Mouse (Mus musculus) bone marrow macrophage, adult 2 months (primary cell): ENCODE measurements around the gene Fam161a. TPM values are rescaled to one million over a fixed set of nuclear protein-coding genes. Genes with fewer than 3 reads are reported as not detected.
"Not testable (repeated sequence)": the region's sequence is repeated elsewhere in the genome, so short reads cannot be mapped to it uniquely, and the experiment has no call there.

Source experiments
- H3K27ac ChIP-seq: 2 replicates; pipeline ENCODE4 v1.5.1; 2012; ENCODE audit warnings: low read depth, low read length; ENCODE audit not compliant: insufficient read depth
- H3K4me1 ChIP-seq: 2 replicates; pipeline ENCODE4 v1.6.1; 2012; ENCODE audit warnings: low read length; ENCODE audit not compliant: control insufficient read depth, insufficient read depth
- H3K4me3 ChIP-seq: 2 replicates; pipeline ENCODE4 v1.5.1; 2012; ENCODE audit warnings: mild to moderate bottlenecking, low read length, moderate library complexity; ENCODE audit not compliant: insufficient read depth
- CTCF ChIP-seq: IDR thresholded peaks from 2 replicates; pipeline ENCODE4 v1.5.1; 2012; ENCODE audit warnings: low read depth, mild to moderate bottlenecking, low read length, moderate library complexity
- POLR2A ChIP-seq: IDR thresholded peaks from 2 replicates; pipeline ENCODE4 v1.6.1; 2012; ENCODE audit warnings: mild to moderate bottlenecking, low read depth, low read length, borderline replicate concordance
- polyA plus RNA-seq: library from polyadenylated mRNA; stranded (reverse); fragments of >200 nt; gene quantifications from 2 replicates; pipeline ENCODE4 v1.2.4, GENCODE M21; 2012; ENCODE audit not compliant: missing spikeins, insufficient read depth, insufficient read length

Gene Fam161a
- polyA plus RNA-seq, 1 experiment: 8.1 TPM

DNA sequence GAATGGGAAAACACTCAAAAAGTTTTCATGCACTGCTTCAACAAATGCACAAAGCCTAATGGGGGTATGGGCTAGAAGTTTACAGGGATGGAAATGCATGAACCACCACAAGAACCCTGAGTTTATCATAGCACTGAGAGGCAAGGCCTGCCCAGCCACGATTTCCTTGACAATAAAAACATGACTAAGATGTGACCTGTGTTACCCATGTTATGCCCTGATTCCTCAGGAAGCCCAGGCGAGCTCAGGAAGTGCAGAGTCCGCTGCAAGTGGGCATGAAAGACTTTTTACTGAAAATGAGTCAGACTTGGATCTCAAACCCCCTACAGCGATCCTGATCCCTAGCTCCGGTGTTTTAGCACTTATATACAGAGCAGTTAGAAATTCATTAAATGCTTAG lies 39.9 kb downstream of the Fam161a start:
- Histone ChIP-seq H3K4me3 (no peak overlapping the region), H3K27ac (no peak overlapping the region), H3K4me1 (peaks cover 8% of the 10 kb centered on the region)
- no peak for TF ChIP-seq CTCF
- no peak for TF ChIP-seq POLR2A

- TF ChIP-seq CTCF (no peak), POLR2A (no peak)
- Histone ChIP-seq H3K27ac (no peak overlapping the region), H3K4me1 (peaks cover 8% of the 10 kb centered on the region), H3K4me3 (peak overlapping the region; percentile 1)
Observed at GRCm38 (mm10) chr11:23047663-23048582, 40.6 kb downstream of the Fam161a start.

DNA sequence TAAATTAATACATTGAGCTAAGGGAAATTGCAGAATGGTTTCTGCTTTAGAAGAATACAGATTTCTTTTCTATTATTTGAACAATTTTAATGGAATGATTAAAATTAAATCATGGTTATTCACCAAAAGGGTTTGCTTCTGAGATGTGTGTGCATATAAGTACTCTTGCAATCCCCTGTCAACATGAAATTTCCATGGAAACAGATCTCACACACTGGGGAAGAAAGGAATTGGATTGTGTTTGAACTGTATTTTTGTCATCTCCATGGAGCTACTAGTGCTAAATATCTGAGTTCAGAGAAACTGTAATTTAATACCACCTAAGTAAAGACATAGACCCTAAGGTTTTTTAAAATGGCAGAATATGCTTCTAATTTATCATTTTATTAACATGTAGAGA lies 42.3 kb downstream of the Fam161a start:
- Histone ChIP-seq H3K27ac (no peak overlapping the region), H3K4me1 (peaks cover 8% of the 10 kb centered on the region), H3K4me3 (no peak overlapping the region)
- TF ChIP-seq POLR2A (no peak), CTCF (no peak)

DNA sequence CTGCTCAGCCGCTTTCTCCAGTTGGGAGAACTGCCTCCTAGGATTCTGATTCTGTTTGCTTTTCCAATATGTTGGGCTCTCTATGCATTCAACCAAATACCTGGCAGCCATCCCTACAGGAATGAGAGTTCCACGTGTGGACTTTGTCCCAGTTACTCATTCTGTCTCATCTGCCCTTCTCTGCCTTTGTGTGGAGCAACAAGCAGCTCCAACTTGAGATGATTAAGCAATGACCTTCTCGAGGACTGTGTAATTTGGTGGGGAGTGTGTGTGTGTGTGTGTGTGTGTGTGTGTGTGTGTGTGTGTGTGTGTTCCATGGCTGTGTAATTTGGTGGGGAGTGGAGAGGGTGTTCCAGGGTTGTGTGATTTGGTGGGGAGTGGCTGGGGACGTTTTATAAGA lies 45.0 kb downstream of the Fam161a start:
- H3K4me1 ChIP-seq: peaks cover 8% of the 10 kb centered on the region
- no peak overlapping the region for H3K27ac ChIP-seq
- H3K4me3 ChIP-seq: no peak overlapping the region
- TF ChIP-seq POLR2A (no peak), CTCF (no peak)

- TF ChIP-seq POLR2A (no peak), CTCF (no peak)
- no peak overlapping the region for H3K27ac ChIP-seq
Observed at GRCm38 (mm10) chr11:23063153-23063552, 55.8 kb downstream of the Fam161a start.

GRCm38 (mm10) chr11:23063857-23064256 lies 56.5 kb downstream of the Fam161a start:
- Histone ChIP-seq H3K4me1 (peaks cover 23% of the 10 kb centered on the region), H3K27ac (no peak overlapping the region), H3K4me3 (no peak overlapping the region)
- TF ChIP-seq CTCF: no peak
- no peak for TF ChIP-seq POLR2A

More at GRCm38 (mm10) chr11:23063153-23063552, 55.8 kb downstream of the Fam161a start:
- Histone ChIP-seq H3K4me1 (peaks cover 21% of the 10 kb centered on the region), H3K4me3 (no peak overlapping the region)

DNA sequence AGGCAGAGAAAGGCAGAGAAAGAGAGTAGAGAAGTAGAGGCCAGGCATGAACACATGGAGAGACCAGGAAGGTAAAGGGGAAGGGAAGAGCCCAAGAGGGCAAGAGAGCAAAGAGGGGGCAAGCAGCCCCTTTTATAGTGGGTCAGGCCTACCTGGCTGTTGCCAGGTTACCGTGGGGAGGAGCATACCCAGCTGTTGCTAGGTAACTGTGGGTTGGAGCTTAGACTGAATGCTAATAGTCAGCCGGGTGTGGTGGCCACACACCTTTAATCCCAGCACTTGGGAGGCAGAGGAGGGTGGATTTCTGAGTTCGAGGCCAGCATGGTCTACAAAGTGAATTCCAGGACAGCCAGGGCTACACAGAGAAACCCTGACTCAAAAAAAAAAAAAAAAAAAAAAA lies 56.9 kb downstream of the Fam161a start:
- H3K4me3 ChIP-seq, H3K27ac ChIP-seq: not testable (repeated sequence)
- H3K4me1 ChIP-seq: peaks cover 23% of the 10 kb centered on the region

DNA sequence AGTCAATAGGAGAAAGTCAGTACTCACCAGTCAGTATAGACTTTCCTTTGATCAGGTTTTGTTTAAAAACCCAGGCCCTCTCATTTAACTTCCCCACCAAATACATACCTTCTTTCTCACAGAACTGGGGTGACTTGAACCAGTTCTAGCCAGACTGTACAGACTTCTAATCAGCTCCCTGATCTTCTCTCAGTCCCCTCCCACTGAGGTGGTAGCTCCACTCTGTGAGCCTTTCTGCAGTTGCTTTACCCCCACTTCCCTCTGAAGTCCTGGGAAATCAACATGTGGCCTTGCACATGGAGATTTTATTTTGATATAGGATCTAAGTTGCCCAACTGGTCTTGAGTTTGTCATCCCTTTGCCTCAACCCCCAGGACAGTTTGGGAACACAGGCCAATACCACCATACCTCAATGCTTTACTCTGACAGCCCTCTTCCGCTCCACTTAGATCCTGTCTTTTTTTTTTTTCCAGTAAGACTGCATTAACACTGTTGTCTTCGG lies 57.9 kb downstream of the Fam161a start:
- H3K27ac ChIP-seq: no peak overlapping the region
- H3K4me1 ChIP-seq: peaks cover 20% of the 10 kb centered on the region
- TF ChIP-seq CTCF (no peak), POLR2A (no peak)
- no peak overlapping the region for H3K4me3 ChIP-seq

DNA sequence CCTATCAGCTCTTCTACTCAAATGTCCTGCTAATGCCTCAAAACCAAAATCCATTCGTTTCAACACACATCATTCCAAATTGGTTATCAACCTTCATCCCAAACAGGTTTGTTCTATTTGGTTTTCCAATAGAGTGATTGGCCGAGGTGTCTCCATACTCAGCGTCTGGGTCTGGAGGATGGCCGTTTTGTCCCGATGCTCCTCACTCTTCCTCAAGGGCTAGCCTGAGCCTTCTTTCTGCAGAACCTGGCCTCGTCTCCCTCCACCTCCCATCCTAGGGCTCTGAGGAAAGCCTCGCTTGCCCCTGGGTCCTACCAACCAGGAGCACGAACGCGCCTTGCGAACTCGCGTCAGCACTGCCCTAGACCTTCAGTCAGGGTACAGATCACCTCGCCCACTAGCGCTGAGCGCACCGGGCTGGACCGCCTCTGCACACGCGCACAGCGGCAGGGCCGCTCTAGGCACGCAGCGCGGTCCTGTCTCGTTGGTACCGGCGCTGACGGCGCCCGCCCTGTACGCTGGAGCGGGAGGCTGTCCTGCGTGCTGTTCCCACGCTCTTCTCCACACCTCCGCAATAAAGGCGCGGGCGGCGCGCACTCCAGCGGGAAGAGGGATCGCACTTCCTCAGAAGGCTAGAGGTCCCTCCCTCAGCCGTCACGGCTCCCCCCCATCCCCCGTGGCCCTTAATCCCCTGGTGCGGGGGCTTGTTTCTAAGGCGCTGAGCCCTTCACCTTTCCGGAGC lies 60.2 kb downstream of the Fam161a start:
- Histone ChIP-seq H3K27ac (peak overlapping the region; percentile 22; the same call in 1 of the 2 replicates), H3K4me3 (peak overlapping the region; percentile 90), H3K4me1 (peaks cover 19% of the 10 kb centered on the region)
- TF ChIP-seq POLR2A: peak; percentile 30; the same call in 1 of the 2 replicates
- no peak for TF ChIP-seq CTCF

DNA sequence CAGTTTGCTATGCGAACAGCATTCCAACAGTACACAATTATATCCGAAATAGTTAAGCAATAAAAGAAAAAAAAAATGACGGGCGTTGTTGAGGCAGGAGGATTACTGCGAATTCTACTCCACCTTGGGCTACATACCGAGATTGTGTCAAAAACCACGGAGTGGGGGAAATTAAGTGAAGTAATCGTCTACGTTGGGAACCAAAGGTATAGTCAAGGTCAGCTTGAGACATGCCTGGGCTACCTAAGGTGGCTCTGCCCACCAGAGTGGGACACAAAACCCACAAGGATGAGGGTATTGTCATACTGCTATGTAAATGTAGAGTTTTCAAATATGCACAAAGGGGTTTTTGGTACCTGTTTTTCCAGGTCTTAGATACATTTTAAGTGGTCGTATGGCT lies 60.9 kb downstream of the Fam161a start:
- Histone ChIP-seq H3K4me3 (peak overlapping the region; percentile 90), H3K27ac (no peak overlapping the region), H3K4me1 (peaks cover 17% of the 10 kb centered on the region)
- no peak for TF ChIP-seq POLR2A
- TF ChIP-seq CTCF: no peak

DNA sequence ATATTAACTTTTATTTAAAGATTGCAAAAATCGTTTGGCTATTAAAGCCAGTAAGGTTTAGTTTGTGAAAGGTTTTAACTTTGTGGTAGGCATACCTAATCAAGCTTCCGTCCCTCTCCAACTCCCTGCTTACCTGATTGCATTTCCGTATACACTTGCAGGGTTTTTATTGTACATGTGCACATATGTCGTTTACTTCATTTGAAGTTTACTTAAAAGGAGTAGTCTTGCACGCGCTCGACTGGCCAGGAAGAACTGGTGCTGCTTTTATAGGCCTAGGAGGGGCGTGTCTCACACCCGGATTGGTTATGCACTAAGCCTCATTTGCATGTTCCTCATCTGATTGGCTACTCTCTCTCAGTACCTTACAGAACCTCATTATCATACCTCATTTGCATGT lies 61.7 kb downstream of the Fam161a start:
- H3K4me3 ChIP-seq, H3K27ac ChIP-seq, H3K4me1 ChIP-seq: not testable (repeated sequence)
